Mouse (Mus musculus) stomach, embryonic 16.5 days (tissue): ENCODE measurements at regions not wholly inside any gene's neighbourhood (a gene's known extent, or its start where the extent isn't known, plus 50 kb on each side); places are given as distances from the start of the nearest gene placed in this dataset.

Source experiments
- ATAC-seq: fragments of 200-750 bp; cut with Nextera tagmentation; 2 replicates; pipeline ENCODE4 v1.8.0; 2017; ENCODE audit warnings: moderate number of reproducible peaks, moderate TSS enrichment; ENCODE audit not compliant: insufficient read depth, low FRiP score
- H3K27ac ChIP-seq: fragments of 300-500 bp; sonication (generic); 2 replicates; pipeline ENCODE4 v1.5.1; 2014; ENCODE audit warnings: low read length
- H3K27me3 ChIP-seq: fragments of 300-500 bp; sonication (generic); 2 replicates; pipeline ENCODE4 v1.6.1; 2014; ENCODE audit warnings: low read length, control low read depth, mixed read lengths; ENCODE audit not compliant: control insufficient read depth, insufficient read depth
- H3K36me3 ChIP-seq: fragments of 300-500 bp; sonication (generic); 2 replicates; pipeline ENCODE4 v1.6.1; 2014; ENCODE audit warnings: low read length; ENCODE audit not compliant: control insufficient read depth, insufficient read depth
- H3K4me1 ChIP-seq: fragments of 300-500 bp; sonication (generic); 2 replicates; pipeline ENCODE4 v1.6.1; 2014; ENCODE audit warnings: low read length, control low read depth, mixed read lengths; ENCODE audit not compliant: control insufficient read depth, insufficient read depth
- H3K4me2 ChIP-seq: fragments of 300-500 bp; sonication (generic); 2 replicates; pipeline ENCODE4 v1.6.1; 2014; ENCODE audit warnings: low read depth, low read length, mixed read lengths
- H3K4me3 ChIP-seq: fragments of 300-500 bp; sonication (generic); replicated peaks from 2 replicates; pipeline ENCODE4 v1.5.1; 2014; ENCODE audit warnings: mild to moderate bottlenecking, low read length
- H3K9ac ChIP-seq: fragments of 300-500 bp; sonication (generic); 2 replicates; pipeline ENCODE4 v1.6.1; 2014; ENCODE audit warnings: low read length
- H3K9me3 ChIP-seq: fragments of 300-500 bp; sonication (generic); replicated peaks from 2 replicates; pipeline ENCODE4 v1.6.1; 2016; ENCODE audit warnings: low read length, control low read depth; ENCODE audit not compliant: control insufficient read depth
- WGBS: fragments of 180-500 bp; shearing (Covaris S2); extraction: QIAGEN DNeasy Blood & Tissue Kit; methylation state at CpG from one replicate; pipeline ENCODE4 v1.1.7; 2014; 5-methylcytosine and 5-hydroxymethylcytosine counted together

GRCm38 (mm10) chr10:96460617-96461338, 156.0 kb upstream of the Btg1 start:
- Histone ChIP-seq H3K9ac (0 out of 2 replicates have a peak overlapping the region, but pooled peaks have one; percentile 16), H3K27ac (no peak overlapping the region), H3K4me1 (no peaks in the 10 kb centered on the region), H3K27me3 (no peaks in the 10 kb centered on the region), H3K4me3 (no peak overlapping the region), H3K36me3 (no peaks in the 10 kb centered on the region), H3K4me2 (no peak overlapping the region), H3K9me3 (no peaks in the 10 kb centered on the region)
- 71% methylated on average over 10 of the region's 10 CpGs for WGBS
- ATAC-seq, result no peak

- WGBS, result 79% methylated on average over 6 of the region's 6 CpGs
- Histone ChIP-seq H3K9ac (no peak overlapping the region), H3K4me1 (no peaks in the 10 kb centered on the region), H3K4me2 (no peak overlapping the region), H3K27me3 (no peaks in the 10 kb centered on the region), H3K4me3 (no peak overlapping the region), H3K9me3 (no peaks in the 10 kb centered on the region), H3K36me3 (no peaks in the 10 kb centered on the region), H3K27ac (no peak overlapping the region)
- ATAC-seq, result no peak
Observed at GRCm38 (mm10) chr10:96465967-96466366, 150.8 kb upstream of the Btg1 start.

GRCm38 (mm10) chr10:96466845-96467244, 150.0 kb upstream of the Btg1 start:
- H3K27ac ChIP-seq, result no peak overlapping the region

GRCm38 (mm10) chr10:96467661-96468060, 149.1 kb upstream of the Btg1 start:
- H3K9ac ChIP-seq, result no peak overlapping the region
- no peaks in the 10 kb centered on the region for H3K36me3 ChIP-seq
- H3K4me2 ChIP-seq, result no peak overlapping the region
- no peaks in the 10 kb centered on the region for H3K9me3 ChIP-seq
- H3K4me3 ChIP-seq, result no peak overlapping the region
- H3K27ac ChIP-seq, result peak overlapping the region; percentile 50
- H3K27me3 ChIP-seq, result no peaks in the 10 kb centered on the region
- H3K4me1 ChIP-seq, result no peaks in the 10 kb centered on the region
- ATAC-seq, result no peak
- WGBS, result 38% methylated on average over 4 of the region's 4 CpGs

More at GRCm38 (mm10) chr10:96466845-96467244, 150.0 kb upstream of the Btg1 start:
- H3K36me3 ChIP-seq, result no peaks in the 10 kb centered on the region
- H3K9me3 ChIP-seq, result no peaks in the 10 kb centered on the region
- WGBS, result 82% methylated on average over 3 of the region's 3 CpGs
- H3K9ac ChIP-seq, result no peak overlapping the region
- no peak overlapping the region for H3K4me2 ChIP-seq
- H3K27me3 ChIP-seq, result no peaks in the 10 kb centered on the region
- H3K4me1 ChIP-seq, result no peaks in the 10 kb centered on the region
- no peak overlapping the region for H3K4me3 ChIP-seq
- no peak for ATAC-seq

- Histone ChIP-seq H3K4me2 (no peak overlapping the region), H3K36me3 (no peaks in the 10 kb centered on the region), H3K9ac (no peak overlapping the region), H3K9me3 (no peaks in the 10 kb centered on the region), H3K27ac (no peak overlapping the region), H3K4me3 (no peak overlapping the region), H3K4me1 (no peaks in the 10 kb centered on the region), H3K27me3 (no peaks in the 10 kb centered on the region)
- ATAC-seq, result no peak
Observed at GRCm38 (mm10) chr10:96471523-96471922, 145.3 kb upstream of the Btg1 start.

- Histone ChIP-seq H3K36me3 (no peaks in the 10 kb centered on the region), H3K4me2 (peak overlapping the region; percentile 34), H3K9me3 (no peaks in the 10 kb centered on the region), H3K27me3 (no peaks in the 10 kb centered on the region), H3K27ac (no peak overlapping the region), H3K9ac (no peak overlapping the region), H3K4me3 (no peak overlapping the region), H3K4me1 (0 out of 2 replicates have a peak, but pooled peaks cover 5% of the 10 kb centered on the region)
- 46% methylated on average over 12 of the region's 12 CpGs for WGBS
- ATAC-seq, result no peak
Observed at GRCm38 (mm10) chr10:96479350-96479749, 137.5 kb upstream of the Btg1 start.

- peak overlapping the region; percentile 34; the same call in 1 of the 2 replicates for H3K4me2 ChIP-seq
- no peaks in the 10 kb centered on the region for H3K27me3 ChIP-seq
- ATAC-seq, result no peak
- no peak overlapping the region for H3K27ac ChIP-seq
- H3K9ac ChIP-seq, result no peak overlapping the region
- no peaks in the 10 kb centered on the region for H3K9me3 ChIP-seq
- 0 out of 2 replicates have a peak, but pooled peaks cover 5% of the 10 kb centered on the region for H3K4me1 ChIP-seq
- WGBS, result 40% methylated on average over 8 of the region's 8 CpGs
- H3K4me3 ChIP-seq, result no peak overlapping the region
- no peaks in the 10 kb centered on the region for H3K36me3 ChIP-seq
Observed at GRCm38 (mm10) chr10:96479786-96480185, 137.0 kb upstream of the Btg1 start.

- Histone ChIP-seq H3K9ac (no peak overlapping the region), H3K4me3 (no peak overlapping the region), H3K27me3 (no peaks in the 10 kb centered on the region), H3K27ac (no peak overlapping the region), H3K4me2 (no peak overlapping the region), H3K36me3 (no peaks in the 10 kb centered on the region), H3K9me3 (no peaks in the 10 kb centered on the region), H3K4me1 (0 out of 2 replicates have a peak, but pooled peaks cover 5% of the 10 kb centered on the region)
- 55% methylated on average over 14 of the region's 14 CpGs for WGBS
- ATAC-seq, result 0 out of 2 replicates have a peak, but pooled peaks have one; percentile 37
Observed at GRCm38 (mm10) chr10:96480453-96481324, 136.1 kb upstream of the Btg1 start.

- Histone ChIP-seq H3K4me1 (0 out of 2 replicates have a peak, but pooled peaks cover 5% of the 10 kb centered on the region), H3K9me3 (no peaks in the 10 kb centered on the region), H3K27ac (no peak overlapping the region), H3K4me2 (no peak overlapping the region), H3K27me3 (no peaks in the 10 kb centered on the region), H3K4me3 (no peak overlapping the region), H3K36me3 (no peaks in the 10 kb centered on the region), H3K9ac (no peak overlapping the region)
- no peak for ATAC-seq
- WGBS, result 71% methylated on average over 8 of the region's 8 CpGs
Observed at GRCm38 (mm10) chr10:96481325-96481638, 135.5 kb upstream of the Btg1 start.
